Mouse (Mus musculus) embryonic facial prominence, embryonic 15.5 days (tissue): ENCODE measurements around the gene Saa4. TPM values are rescaled to one million over a fixed set of nuclear protein-coding genes. Genes with fewer than 3 reads are reported as not detected.
A peak's percentile ranks its signal among the peaks of the same experiment; 100 is the strongest.
"Not testable (repeated sequence)": the region's sequence is repeated elsewhere in the genome, so short reads cannot be mapped to it uniquely, and the experiment has no call there.

Experiments
- ATAC-seq: fragments of 200-750 bp; cut with Nextera tagmentation; 2 replicates; pipeline ENCODE4 v1.8.0; 2017; ENCODE audit warnings: low read depth, moderate TSS enrichment; ENCODE audit not compliant: insufficient number of reproducible peaks, low FRiP score, low TSS enrichment
- H3K27ac ChIP-seq: fragments of 300-500 bp; sonication (generic); replicated peaks from 2 replicates; pipeline ENCODE4 v1.5.1; 2015; ENCODE audit warnings: mild to moderate bottlenecking, inconsistent platforms
- H3K27me3 ChIP-seq: fragments of 300-500 bp; sonication (generic); 2 replicates; pipeline ENCODE4 v1.6.1; 2015; ENCODE audit warnings: inconsistent platforms
- H3K36me3 ChIP-seq: fragments of 300-500 bp; sonication (generic); 2 replicates; pipeline ENCODE4 v1.6.1; 2015; ENCODE audit warnings: mild to moderate bottlenecking, inconsistent platforms
- H3K4me1 ChIP-seq: fragments of 300-500 bp; sonication (generic); 2 replicates; pipeline ENCODE4 v1.6.1; 2015; ENCODE audit warnings: inconsistent platforms
- H3K4me2 ChIP-seq: fragments of 300-500 bp; sonication (generic); replicated peaks from 2 replicates; pipeline ENCODE4 v1.6.1; 2015; ENCODE audit warnings: mild to moderate bottlenecking, inconsistent platforms
- H3K4me3 ChIP-seq: fragments of 300-500 bp; sonication (generic); replicated peaks from 2 replicates; pipeline ENCODE4 v1.5.1; 2015; ENCODE audit warnings: mild to moderate bottlenecking, inconsistent platforms
- H3K9ac ChIP-seq: fragments of 300-500 bp; sonication (generic); 2 replicates; pipeline ENCODE4 v1.6.1; 2015; ENCODE audit warnings: inconsistent platforms
- H3K9me3 ChIP-seq: fragments of 300-500 bp; sonication (generic); replicated peaks from 2 replicates; pipeline ENCODE4 v1.6.1; 2016; ENCODE audit warnings: inconsistent platforms
- WGBS: fragments of 180-500 bp; shearing (Covaris S2); methylation state at CpG from one replicate; pipeline ENCODE4 v1.1.7; 2015; 5-methylcytosine and 5-hydroxymethylcytosine counted together
- polyA plus RNA-seq: library from polyadenylated mRNA; unstranded; fragments of >200 nt; fragmentation: Nextera tagmentation; extraction: Ambion mirVana; gene quantifications from 2 replicates; pipeline ENCODE4 v1.2.1, GENCODE M21; 2015

Gene Saa4
- polyA plus RNA-seq, 1 experiment from 2014 or later, result not detected

GRCm38 (mm10) chr7:46715600-46715999, 16.8 kb downstream of the Saa4 start, which contains the start of gene Saa3:
Gene Saa3, minus strand, starts transcription at chr7:46715700.
- Histone ChIP-seq H3K9me3 (no peaks in the 10 kb centered on the region), H3K27me3 (0 out of 2 replicates have a peak, but pooled peaks cover 3% of the 10 kb centered on the region), H3K4me2 (no peak within 1 kb of the TSS), H3K4me1 (no peaks in the 10 kb centered on the region), H3K36me3 (no peaks in the 10 kb centered on the region), H3K4me3 (no peak within 1 kb of the TSS), H3K9ac (no peak within 1 kb of the TSS), H3K27ac (no peak within 1 kb of the TSS)
- 83% methylated on average over 5 of the region's 5 CpGs for WGBS
- ATAC-seq, result no peak

GRCm38 (mm10) chr7:46714518-46714917, 17.9 kb downstream of the Saa4 start:
- ATAC-seq, result no peak
- Histone ChIP-seq H3K4me1 (peaks cover 2% of the 10 kb centered on the region; the same call in 1 of the 2 replicates), H3K4me2 (no peak overlapping the region), H3K9ac (no peak overlapping the region), H3K9me3 (no peaks in the 10 kb centered on the region), H3K27ac (no peak overlapping the region), H3K36me3 (no peaks in the 10 kb centered on the region), H3K4me3 (no peak overlapping the region), H3K27me3 (no peaks in the 10 kb centered on the region)
- 30% methylated on average over 6 of the region's 6 CpGs for WGBS

- Histone ChIP-seq H3K27me3 (no peaks in the 10 kb centered on the region), H3K4me2 (no peak overlapping the region), H3K9ac (no peak overlapping the region), H3K4me1 (peaks cover 6% of the 10 kb centered on the region; the same call in 1 of the 2 replicates), H3K36me3 (peaks cover 4% of the 10 kb centered on the region; the same call in 1 of the 2 replicates), H3K9me3 (no peaks in the 10 kb centered on the region), H3K27ac (no peak overlapping the region), H3K4me3 (no peak overlapping the region)
- 74% methylated on average over 6 of the region's 6 CpGs for WGBS
- no peak for ATAC-seq
Observed at GRCm38 (mm10) chr7:46712250-46712649, 20.2 kb downstream of the Saa4 start.

GRCm38 (mm10) chr7:46710390-46710844, 22.0 kb downstream of the Saa4 start, which contains the start of gene Saal1:
Gene Saal1, minus strand, starts transcription at chr7:46710680.
- peak within 1 kb of the TSS; percentile 42 for H3K4me2 ChIP-seq
- H3K9ac ChIP-seq, result peak within 1 kb of the TSS; percentile 85
- H3K27me3 ChIP-seq, result no peaks in the 10 kb centered on the region
- H3K36me3 ChIP-seq, result peaks cover 21% of the 10 kb centered on the region
- H3K27ac ChIP-seq, result peak within 1 kb of the TSS; percentile 86
- H3K9me3 ChIP-seq, result no peaks in the 10 kb centered on the region
- WGBS, result under 1% methylated on average over 38 of the region's 38 CpGs
- H3K4me1 ChIP-seq, result peaks cover 6% of the 10 kb centered on the region; the same call in 1 of the 2 replicates
- peak within 1 kb of the TSS; percentile 80 for H3K4me3 ChIP-seq
- peak; percentile 95 for ATAC-seq

GRCm38 (mm10) chr7:46700521-46701025, 31.8 kb downstream of the Saa4 start:
- Histone ChIP-seq H3K9me3 (no peaks in the 10 kb centered on the region), H3K36me3 (peaks cover 89% of the 10 kb centered on the region), H3K27me3 (no peaks in the 10 kb centered on the region), H3K4me3 (no peak overlapping the region), H3K4me2 (no peak overlapping the region), H3K9ac (no peak overlapping the region), H3K27ac (no peak overlapping the region), H3K4me1 (no peaks in the 10 kb centered on the region)
- ATAC-seq, result no peak
- WGBS, result 91% methylated on average over 6 of the region's 6 CpGs

GRCm38 (mm10) chr7:46696754-46697153, 35.6 kb downstream of the Saa4 start:
- no peaks in the 10 kb centered on the region for H3K27me3 ChIP-seq
- no peak overlapping the region for H3K4me2 ChIP-seq
- ATAC-seq, result no peak
- no peaks in the 10 kb centered on the region for H3K9me3 ChIP-seq
- no peak overlapping the region for H3K4me3 ChIP-seq
- no peaks in the 10 kb centered on the region for H3K4me1 ChIP-seq
- peaks cover 67% of the 10 kb centered on the region for H3K36me3 ChIP-seq
- H3K27ac ChIP-seq, result no peak overlapping the region
- 91% methylated on average over 1 of the region's 1 CpGs for WGBS
- H3K9ac ChIP-seq, result no peak overlapping the region

GRCm38 (mm10) chr7:46686827-46687226, 45.6 kb downstream of the Saa4 start:
- Histone ChIP-seq H3K27ac (no peak overlapping the region), H3K4me2 (no peak overlapping the region), H3K9ac (no peak overlapping the region), H3K9me3 (no peaks in the 10 kb centered on the region), H3K27me3 (no peaks in the 10 kb centered on the region), H3K4me3 (no peak overlapping the region), H3K36me3 (peaks cover 42% of the 10 kb centered on the region), H3K4me1 (no peaks in the 10 kb centered on the region)
- ATAC-seq, result no peak
- 87% methylated on average over 5 of the region's 5 CpGs for WGBS

- H3K4me3 ChIP-seq, result no peak overlapping the region
- H3K36me3 ChIP-seq, result no peaks in the 10 kb centered on the region
Observed at GRCm38 (mm10) chr7:46680732-46681131, 51.7 kb downstream of the Saa4 start.

GRCm38 (mm10) chr7:46679044-46679443, 53.4 kb downstream of the Saa4 start:
- 84% methylated on average over 7 of the region's 7 CpGs for WGBS
- not testable (repeated sequence) for H3K27me3 ChIP-seq, H3K9ac ChIP-seq, H3K4me3 ChIP-seq, ATAC-seq, H3K4me1 ChIP-seq, H3K27ac ChIP-seq, H3K4me2 ChIP-seq, H3K36me3 ChIP-seq, H3K9me3 ChIP-seq

More at GRCm38 (mm10) chr7:46680732-46681131, 51.7 kb downstream of the Saa4 start:
- no peak overlapping the region for H3K27ac ChIP-seq
- H3K9ac ChIP-seq, result no peak overlapping the region
- no peaks in the 10 kb centered on the region for H3K9me3 ChIP-seq
- H3K27me3 ChIP-seq, result no peaks in the 10 kb centered on the region
- H3K4me1 ChIP-seq, result no peaks in the 10 kb centered on the region
- ATAC-seq, result no peak
- no peak overlapping the region for H3K4me2 ChIP-seq

GRCm38 (mm10) chr7:46678417-46678816, 54.0 kb downstream of the Saa4 start:
- H3K4me2 ChIP-seq, result no peak overlapping the region
- H3K9me3 ChIP-seq, result no peaks in the 10 kb centered on the region
- H3K27me3 ChIP-seq, result no peaks in the 10 kb centered on the region
- ATAC-seq, result no peak
- 80% methylated on average over 3 of the region's 3 CpGs for WGBS
- H3K4me1 ChIP-seq, result no peaks in the 10 kb centered on the region
- no peaks in the 10 kb centered on the region for H3K36me3 ChIP-seq
- no peak overlapping the region for H3K27ac ChIP-seq
- H3K4me3 ChIP-seq, result no peak overlapping the region
- no peak overlapping the region for H3K9ac ChIP-seq
